Mouse (Mus musculus): ENCODE data around the gene Ntan1.
"Not testable (repeated sequence)": the region's sequence is repeated elsewhere in the genome, so short reads cannot be mapped to it uniquely, and the experiment has no call there.

Ntan1 gene

DNA sequence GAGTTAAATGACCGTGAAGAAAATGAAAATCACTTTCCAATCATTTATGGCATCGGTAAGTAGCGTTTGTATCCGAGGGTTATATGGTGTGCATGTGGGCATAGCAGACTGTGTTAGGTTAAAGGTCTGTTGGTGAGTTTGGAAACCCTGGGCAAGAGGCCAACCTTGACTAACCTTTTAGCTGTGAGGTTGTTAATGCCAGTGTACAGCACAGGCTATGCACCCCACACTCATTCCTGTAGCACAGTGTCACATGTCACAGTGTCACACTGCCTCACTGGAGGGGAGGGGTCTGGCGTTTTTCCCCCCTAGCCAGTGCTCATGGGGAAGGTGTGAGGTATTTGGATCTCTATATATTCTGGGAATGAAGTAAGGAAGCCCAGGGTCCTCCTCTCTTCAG is 13.0 kb downstream of the Ntan1 start:
- DNase-seq (ENCODE audit: low spot score in 2 of 2) = no peak

DNA sequence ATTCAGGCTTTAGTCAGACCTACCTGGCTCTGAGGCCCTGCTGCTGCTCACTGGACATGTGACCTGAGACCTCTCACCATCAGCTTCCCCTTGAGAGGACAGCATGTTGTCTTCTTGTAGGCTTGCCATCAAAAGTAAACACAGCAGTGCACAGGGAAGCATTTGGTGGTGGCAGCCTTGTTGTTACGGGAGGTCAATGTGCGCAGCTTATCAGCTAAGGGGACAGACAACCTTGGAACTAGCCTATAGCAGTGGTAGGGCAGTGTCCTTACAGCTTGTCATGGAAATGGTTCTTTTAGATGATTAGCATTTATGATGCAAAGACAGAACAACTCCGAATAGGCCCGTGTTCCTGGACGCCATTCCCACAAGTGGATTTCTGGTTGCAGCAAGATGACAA is 15.7 kb downstream of the Ntan1 start:
- no peak for DNase-seq (ENCODE audit: low spot score in 2 of 2)

DNA sequence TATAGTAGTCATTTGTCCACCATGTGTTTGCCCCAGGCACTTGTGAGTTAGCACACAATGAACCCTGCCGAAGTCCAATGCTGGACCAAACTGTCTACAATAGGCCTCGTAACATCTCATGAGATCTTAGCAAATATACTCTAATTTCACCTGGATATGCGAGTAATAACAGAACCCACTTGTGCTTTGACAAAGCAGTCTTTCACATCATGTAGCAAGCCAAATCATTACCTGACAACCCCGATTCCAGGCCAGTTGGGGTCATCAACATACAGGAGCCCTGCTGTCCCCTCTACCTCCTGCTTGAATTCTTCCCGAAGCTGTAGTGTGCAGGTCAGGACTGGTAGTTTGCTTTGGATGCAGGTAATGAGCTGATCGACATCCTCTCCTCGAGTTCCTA is 21.4 kb downstream of the Ntan1 start:
- DNase-seq (ENCODE audit: low spot score in 2 of 2) = no peak

DNA sequence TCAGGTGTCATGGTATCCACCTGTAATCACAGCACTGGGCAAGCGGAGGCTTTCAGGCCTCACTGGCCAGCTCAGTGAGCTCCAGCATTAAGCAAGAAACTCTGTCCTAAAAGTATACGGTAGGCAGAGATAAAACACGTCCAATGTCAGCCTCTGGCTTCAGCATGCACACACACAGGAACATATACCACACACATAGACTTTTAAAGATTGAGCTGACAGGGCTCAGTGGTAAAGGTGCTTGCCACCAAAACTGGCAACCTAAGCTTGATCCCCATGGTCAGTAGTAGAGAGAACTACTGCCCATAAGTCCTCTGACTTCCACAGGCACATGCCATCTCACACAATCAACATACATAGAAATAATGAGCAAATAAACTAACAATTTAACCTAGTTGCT is 22.3 kb downstream of the Ntan1 start:
- no peak for DNase-seq (ENCODE audit: low spot score in 2 of 2)

- no peak for DNase-seq (ENCODE audit: low spot score in 2 of 2)
These were observed 26.4 kb downstream of the Ntan1 start for GRCm38 (mm10) chr16:13845031-13845430.

DNA sequence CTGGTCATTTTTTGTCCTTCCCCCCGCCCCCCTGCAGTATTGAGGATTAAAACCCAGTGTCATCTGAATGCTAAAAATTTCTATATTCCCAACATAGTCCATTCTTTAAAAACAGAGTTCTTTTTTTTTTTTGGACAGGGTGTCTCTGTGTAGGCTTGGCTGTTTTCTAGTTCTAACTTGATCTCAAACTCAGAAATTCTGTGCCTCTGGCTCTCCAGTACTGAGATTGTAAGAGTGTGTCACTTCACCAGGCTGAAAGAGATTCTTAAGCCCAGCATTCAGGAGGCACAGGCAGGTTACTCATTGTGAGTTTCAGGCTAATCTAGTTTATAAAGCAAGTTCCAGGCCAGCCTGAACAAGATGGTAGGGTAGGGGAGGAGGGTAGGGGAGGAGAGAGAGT is 28.0 kb downstream of the Ntan1 start:
- DNase-seq (ENCODE audit: low spot score in 2 of 2) = no peak

- DNase-seq (ENCODE audit: low spot score in 2 of 2) = no peak
These were observed 29.7 kb downstream of the Ntan1 start for GRCm38 (mm10) chr16:13848310-13848709.

DNA sequence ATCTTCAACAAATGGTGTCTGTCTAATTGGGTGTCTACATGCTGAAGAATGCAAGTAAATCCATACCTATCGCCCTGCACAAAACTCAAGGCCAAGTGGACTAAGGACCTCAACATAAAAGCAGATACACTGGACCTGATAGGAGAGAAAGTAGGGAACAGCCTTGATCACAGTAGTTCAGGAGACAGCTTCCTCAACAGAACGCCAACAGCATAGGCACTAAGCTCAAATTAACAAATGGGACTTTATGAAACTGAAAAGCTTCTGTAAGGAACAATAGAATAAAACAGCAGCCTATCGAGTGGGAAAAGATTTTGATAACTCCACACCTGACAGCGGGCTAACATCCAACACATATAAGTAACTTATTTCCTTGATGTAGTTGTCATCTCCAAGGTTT is 32.8 kb downstream of the Ntan1 start:
- no peak for DNase-seq (ENCODE audit: low spot score in 2 of 2)

- no peak for DNase-seq (ENCODE audit: low spot score in 2 of 2)
These were observed 35.2 kb downstream of the Ntan1 start for GRCm38 (mm10) chr16:13853886-13854285.

DNA sequence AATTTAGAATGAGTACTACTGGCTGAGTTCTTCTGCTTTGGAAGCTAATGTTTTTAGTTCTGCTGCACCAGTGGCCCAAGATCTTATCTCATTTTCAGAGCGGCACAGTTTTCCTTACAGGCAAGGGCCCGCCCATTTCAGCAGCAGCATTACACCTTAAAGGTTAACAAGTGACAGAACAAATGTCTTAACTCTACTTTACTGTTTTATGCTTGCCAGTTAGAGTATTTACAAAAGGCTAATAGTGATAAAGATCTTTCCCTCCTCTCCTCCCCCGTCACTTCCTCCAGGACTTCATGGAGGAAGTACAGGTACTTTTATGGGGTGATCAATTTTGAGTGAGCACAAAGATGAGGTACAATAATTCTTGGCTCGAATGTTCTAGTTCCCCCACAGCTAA is 47.4 kb downstream of the Ntan1 start:
- DNase-seq (ENCODE audit: low spot score in 2 of 2) = no peak

DNA sequence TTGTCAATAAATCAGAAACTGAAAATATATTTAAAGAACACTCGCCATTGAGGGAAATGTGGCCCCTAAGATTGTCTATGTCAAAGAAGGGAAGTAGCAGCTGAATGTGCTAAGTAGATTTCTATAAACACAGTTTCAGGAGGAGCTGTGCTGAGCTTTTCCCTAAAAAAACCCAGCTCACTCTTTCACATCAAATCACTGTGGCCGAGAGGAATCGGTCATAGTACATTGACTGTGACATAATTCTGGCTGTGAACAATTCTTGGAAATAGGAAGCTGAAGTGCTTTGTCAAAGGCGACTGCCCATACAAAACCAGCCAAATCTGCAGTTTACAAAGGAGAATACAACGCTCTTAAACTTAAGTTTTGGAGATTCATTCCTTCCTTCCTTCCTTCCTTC is 48.0 kb downstream of the Ntan1 start:
- DNase-seq (ENCODE audit: low spot score in 2 of 2) = no peak

DNA sequence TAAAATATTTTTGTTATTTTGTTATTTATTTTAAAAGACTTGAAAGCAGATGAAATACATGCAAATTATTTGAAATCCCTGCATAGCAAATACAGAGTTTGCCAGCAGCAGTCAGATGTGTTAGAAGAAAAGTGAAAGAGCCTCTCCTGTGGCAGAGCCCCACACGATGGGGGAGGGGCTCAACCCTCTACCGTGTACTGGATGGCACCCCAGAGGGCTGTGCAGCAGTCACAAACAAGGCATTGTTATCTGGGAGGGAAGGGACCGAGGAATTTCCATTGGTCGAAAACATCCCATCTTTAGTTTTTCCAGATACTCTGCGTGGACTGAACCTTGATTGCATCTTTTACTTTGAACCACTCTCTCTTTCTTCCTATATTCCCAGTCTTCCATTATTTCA is 48.8 kb downstream of the Ntan1 start:
- not testable (repeated sequence) for DNase-seq (ENCODE audit: low spot score in 2 of 2)

GRCm38 (mm10) chr16:13867910-13868514 is 49.4 kb downstream of the Ntan1 start:
- DNase-seq (ENCODE audit: low spot score in 2 of 2) = no peak

- no peak for DNase-seq (ENCODE audit: low spot score in 2 of 2)
These were observed 56.8 kb downstream of the Ntan1 start for GRCm38 (mm10) chr16:13875483-13875882.

DNA sequence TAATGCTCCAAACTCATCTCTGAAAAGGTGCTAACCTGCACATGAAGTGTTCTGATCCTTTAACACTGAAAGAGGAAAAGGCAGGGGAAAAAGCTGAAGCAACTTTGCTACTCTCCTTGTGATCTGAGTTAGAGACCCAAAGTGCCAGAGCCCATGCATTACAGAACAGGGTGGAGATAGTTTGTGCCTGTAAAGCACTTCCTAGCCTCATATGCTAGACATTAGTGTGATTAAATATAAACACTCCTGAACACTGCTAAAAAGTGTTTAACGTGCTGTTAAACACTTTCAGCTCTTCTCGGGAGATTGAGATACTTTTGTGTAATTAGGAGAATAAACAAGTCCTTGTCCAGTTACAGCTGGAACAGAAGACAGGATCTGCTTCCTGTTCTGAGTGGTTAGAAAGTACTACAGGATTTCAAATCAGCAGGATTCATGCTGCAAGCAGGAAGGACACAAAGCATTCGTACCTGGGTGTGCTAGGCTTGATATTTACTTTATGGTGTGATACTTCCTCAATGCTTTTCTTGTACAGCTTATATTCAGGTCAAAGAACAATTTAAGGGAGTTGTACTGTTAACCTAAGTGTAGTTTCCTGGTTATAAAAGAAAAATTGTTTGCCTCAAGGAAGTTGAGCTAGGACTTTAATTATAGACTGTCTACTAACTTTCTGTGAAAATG is 64.6 kb downstream of the Ntan1 start:
- DNase-seq (ENCODE audit: low spot score in 2 of 2) = no peak

Measured in frontal cortex, postnatal 25 days (tissue).